Mouse (Mus musculus) testis, adult 2 months (tissue): ENCODE results near the gene Rxrg.

Experiments used
- CTCF ChIP-seq: fragments of 200-500 bp; IDR thresholded peaks from 2 replicates; pipeline ENCODE4 v1.5.1; 2012; ENCODE audit warnings: low read depth, mild to moderate bottlenecking, inconsistent platforms, low read length, moderate library complexity; ENCODE audit not compliant: control insufficient read depth, insufficient read depth, insufficient replicate concordance
- POLR2A ChIP-seq: fragments of 200-500 bp; IDR thresholded peaks from 2 replicates; pipeline ENCODE4 v1.6.1; 2012; ENCODE audit warnings: low read depth, mild to moderate bottlenecking, inconsistent platforms, low read length, moderate library complexity; ENCODE audit not compliant: control insufficient read depth

GRCm38 (mm10) chr1:167620206-167620795, 22.1 kb downstream of the Rxrg start:
- no peak for TF ChIP-seq CTCF
- TF ChIP-seq POLR2A, result no peak
